ENCODE assay signal across 9 mouse cellular contexts in the genomic region with DNA sequence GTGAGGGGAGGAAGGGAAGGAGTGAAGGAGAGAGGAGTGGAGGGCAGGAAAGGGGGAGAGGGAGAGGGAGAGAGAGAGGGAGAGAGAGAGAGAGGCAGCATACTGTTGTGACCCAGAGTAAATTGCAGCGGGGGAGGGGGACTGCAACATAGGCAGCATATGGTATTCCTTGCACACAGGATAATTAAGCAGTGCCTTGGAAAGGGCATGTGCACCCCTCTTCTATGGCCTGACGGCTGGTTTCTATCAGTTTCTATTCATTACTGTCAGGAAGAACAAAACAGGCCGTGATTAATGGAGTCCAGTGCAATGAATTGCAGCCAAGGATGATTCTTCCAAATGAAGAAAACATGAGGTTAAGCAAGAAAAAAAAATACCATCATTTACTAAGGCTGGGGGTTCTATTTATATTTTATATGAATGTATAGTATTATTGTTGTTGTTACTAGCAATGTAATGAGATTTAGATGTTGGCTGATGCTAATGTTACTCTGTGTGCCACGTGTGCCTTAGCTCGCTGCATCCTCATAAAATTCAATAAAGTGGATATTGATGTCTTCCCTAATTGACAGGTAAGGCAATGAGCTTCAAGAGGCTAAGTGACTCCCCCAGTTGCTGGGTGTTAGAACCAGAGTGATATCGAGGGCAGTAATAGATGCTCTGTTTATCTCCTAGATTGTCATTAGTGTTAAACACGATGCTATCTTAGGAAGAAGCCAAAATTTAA.
A peak's percentile ranks its signal among the peaks of the same experiment; 100 is the strongest.
DNase-seq lines count a peak whose midpoint lies in the region; ATAC-seq and TF ChIP-seq lines count a peak whose summit lies in the region.
"Had no signal": no experiment of that assay in that cellular context is flagged by ENCODE, and none has a peak within 500 bp of the region (broad histone marks: within the 10 kb centered on the region; RNA-seq: fewer than 3 reads in every experiment).

No protein-coding gene starts in this region.

- DNase-seq in heart, adult 11 months, result peak; percentile 48
- no peak for DNase-seq in heart, adult 18-20 months
- DNase-seq in brain, embryonic 14.5 days (ENCODE audit: low read depth), result peak; percentile 94
- DNase-seq in forebrain, embryonic 14.5 days (ENCODE audit: low spot score), result peak; percentile 87
- peak; percentile 66 for DNase-seq in lung, postnatal 10 days
- no peak for DNase-seq in thymus, postnatal 0 days (ENCODE audit: low spot score)
- DNase-seq in frontal cortex, postnatal 36 days (ENCODE audit: low spot score in 2 of 2), result no peak
- DNase-seq in cerebellum, adult 18-20 months, result no peak
- DNase-seq: gastrocnemius, postnatal 14 days had no signal

- peak; percentile 93 for ATAC-seq in forebrain, embryonic 14.5 days

- peaks cover 9% of the 10 kb centered on the region; the same call in 1 of the 2 replicates for H3K4me1 ChIP-seq in forebrain, embryonic 14.5 days (ENCODE audit: control insufficient read depth, insufficient read depth, low read length)

- no peaks in the 10 kb centered on the region for H3K9me3 ChIP-seq in forebrain, embryonic 14.5 days (replicated peaks; ENCODE audit: control insufficient read depth, low read length)

- H3K36me3 ChIP-seq in forebrain, embryonic 14.5 days (ENCODE audit: control insufficient read depth, insufficient read depth, low read length), result no peaks in the 10 kb centered on the region

- no peak overlapping the region for H3K9ac ChIP-seq in forebrain, embryonic 14.5 days (ENCODE audit: low read length)

- no peak overlapping the region for H3K4me3 ChIP-seq in forebrain, embryonic 14.5 days (ENCODE audit: low read depth, low read length)

- 36% methylated on average over 7 of the region's 7 CpGs for WGBS in forebrain, embryonic 14.5 days

- no peak for TF ChIP-seq POLR2A in brain, embryonic 14.5 days (IDR thresholded peaks at IDR 0.05; ENCODE audit: borderline replicate concordance, extremely low read depth, insufficient read depth, insufficient read length, poor library complexity, severe bottlenecking)

- no peak for TF ChIP-seq CTCF in brain, embryonic 14.5 days (IDR thresholded peaks at IDR 0.05; ENCODE audit: borderline replicate concordance, extremely low read depth, insufficient read depth, insufficient read length)

- H3K27me3 ChIP-seq in forebrain, embryonic 14.5 days (replicated peaks; ENCODE audit: control insufficient read depth, insufficient read depth, low read length), result no peaks in the 10 kb centered on the region

- H3K4me2 ChIP-seq in forebrain, embryonic 14.5 days (ENCODE audit: low read length), result no peak overlapping the region

- H3K27ac ChIP-seq in forebrain, embryonic 14.5 days (ENCODE audit: low read depth, low read length), result no peak overlapping the region

Comparison
In these comparisons a context has a peak if more than half of its experiments do, and no peak if none do; other contexts are left out.
1. DNase-seq: peak in heart, adult 11 months (single experiment), brain, embryonic 14.5 days (single experiment), forebrain, embryonic 14.5 days (single experiment) and lung, postnatal 10 days (single experiment); none in heart, adult 18-20 months (0 of 2), thymus, postnatal 0 days (single experiment), frontal cortex, postnatal 36 days (0 of 2) and cerebellum, adult 18-20 months (0 of 2).